Mouse (Mus musculus) adrenal gland (tissue): Measurements from ENCODE around the gene Usp54.
"Not testable (repeated sequence)": the region's sequence is repeated elsewhere in the genome, so short reads cannot be mapped to it uniquely, and the experiment has no call there.

Experiments used
- intact Hi-C: fragments of 180-260 bp; cut with DNase I; formaldehyde crosslinking; loops from one replicate; pipeline ENCODE4 v1.15.1; 2025

The Usp54 gene

DNA sequence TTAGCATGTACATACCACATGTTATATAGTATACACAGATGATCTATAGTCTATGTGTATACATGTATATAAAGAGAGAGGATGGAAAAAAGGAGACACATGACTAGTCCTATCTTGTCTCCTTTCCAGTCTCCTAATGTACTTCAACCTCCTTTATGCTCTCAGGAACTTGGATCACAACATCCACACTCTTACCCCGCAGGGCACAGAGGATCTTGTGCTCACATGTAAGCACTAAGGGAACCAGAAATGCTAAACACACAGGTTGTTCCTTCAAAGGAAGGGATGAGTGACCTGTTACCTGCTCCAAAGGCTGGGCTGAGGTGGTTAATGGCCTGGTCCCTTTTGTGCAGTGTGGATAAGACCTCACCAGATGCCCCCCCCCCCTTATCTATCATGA is 28.0 kb downstream of the Usp54 start:
- intact Hi-C loops = no loop called here

DNA sequence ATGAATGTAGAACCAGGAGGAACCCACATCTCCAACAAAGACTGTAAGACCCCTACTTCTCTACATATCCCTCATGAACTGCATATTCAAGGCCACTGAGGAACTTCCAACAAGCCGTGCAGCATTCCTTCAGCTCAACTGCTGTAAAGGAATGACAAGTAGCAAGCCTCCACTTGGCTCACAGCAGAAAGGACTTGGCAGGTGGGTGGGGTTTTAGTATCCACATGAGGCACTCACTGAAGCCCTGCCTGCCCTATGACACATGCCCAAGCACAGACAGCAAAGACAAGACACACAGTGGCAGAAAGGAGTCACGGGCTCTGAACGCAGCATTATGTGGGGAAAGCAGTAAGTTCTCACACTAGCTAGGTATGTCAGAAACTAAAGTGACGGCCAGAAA is 30.7 kb downstream of the Usp54 start:
- intact Hi-C loops = no loop called here

DNA sequence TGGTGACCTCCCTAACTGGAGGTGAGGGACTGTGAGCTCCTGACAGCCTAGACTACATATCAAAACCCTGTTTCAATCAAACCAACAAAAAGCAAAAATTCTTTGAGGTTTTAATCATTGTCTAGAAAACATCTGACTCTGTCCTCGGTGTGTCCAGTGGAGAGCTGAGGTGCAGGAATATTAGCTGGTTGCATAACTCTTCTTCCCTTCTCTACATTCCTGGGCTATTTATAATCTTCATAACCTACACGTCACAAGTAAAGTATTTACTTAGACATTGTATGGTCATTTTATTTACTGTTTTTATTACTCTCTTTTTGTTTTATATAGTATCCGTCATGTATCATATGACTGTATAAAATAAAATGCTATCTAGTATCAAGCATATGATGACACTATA is 31.3 kb downstream of the Usp54 start:
- intact Hi-C loops = no loop called here

- intact Hi-C loops = no loop called here
Observed at GRCm38 (mm10) chr14:20607396-20608126, 33.3 kb downstream of the Usp54 start.

- intact Hi-C loops = no loop called here
Observed at GRCm38 (mm10) chr14:20601287-20601686, 39.6 kb downstream of the Usp54 start.

GRCm38 (mm10) chr14:20600203-20600602 is 40.7 kb downstream of the Usp54 start:
- intact Hi-C loops = no loop called here

GRCm38 (mm10) chr14:20599542-20599941 is 41.3 kb downstream of the Usp54 start:
- intact Hi-C loops = no loop called here

DNA sequence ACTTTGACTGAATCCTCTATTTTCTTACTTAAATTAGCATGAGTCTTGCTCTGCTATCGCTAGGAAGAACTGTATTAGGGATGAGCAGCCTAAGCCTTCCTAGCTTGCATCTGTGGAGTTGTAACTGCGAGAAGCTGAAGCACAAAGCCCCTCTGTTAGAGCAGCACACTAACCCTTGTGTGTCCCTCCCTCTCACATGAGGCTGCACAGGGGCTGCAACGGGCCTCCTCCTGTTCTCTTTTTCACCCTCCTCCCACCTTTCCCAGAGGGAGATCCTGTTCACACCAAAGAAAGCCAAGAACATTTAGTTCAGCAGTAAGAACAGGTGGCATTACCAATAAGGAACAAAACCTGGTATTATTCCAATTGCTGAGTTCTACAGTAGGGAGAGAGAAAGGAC is 45.1 kb downstream of the Usp54 start:
- intact Hi-C loops = no loop called here

DNA sequence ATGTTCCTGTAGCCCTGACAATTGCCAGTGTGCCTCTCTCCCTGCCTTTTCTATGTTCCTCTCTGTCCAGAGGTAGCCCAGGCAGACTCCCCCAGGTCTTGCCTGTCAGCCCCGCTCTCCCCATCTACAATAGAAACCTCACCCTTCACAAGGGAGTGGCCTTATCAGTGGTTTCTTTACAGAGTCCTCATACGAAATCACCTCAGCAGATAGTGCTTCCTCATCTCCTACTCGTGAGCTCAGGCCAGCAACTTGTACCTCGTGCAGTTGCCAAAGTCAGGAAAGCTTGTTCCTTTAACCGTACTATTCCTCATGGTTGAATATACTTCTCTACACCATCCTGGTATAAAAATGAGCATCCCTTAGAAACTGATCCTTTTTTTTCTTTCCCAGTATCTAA is 53.4 kb downstream of the Usp54 start:
- intact Hi-C loops = no loop called here

GRCm38 (mm10) chr14:20578822-20579407 is 61.9 kb downstream of the Usp54 start:
- intact Hi-C loops = no loop called here

- intact Hi-C loops = loop anchor here (1.0 kb wide), 1 partner anchor 85 kb away; no protein-coding TSS in a partner anchor
Observed at GRCm38 (mm10) chr14:20576179-20576578, 64.7 kb downstream of the Usp54 start.

- intact Hi-C loops = not testable (repeated sequence)
Observed at GRCm38 (mm10) chr14:20573196-20573595, 67.7 kb downstream of the Usp54 start.

DNA sequence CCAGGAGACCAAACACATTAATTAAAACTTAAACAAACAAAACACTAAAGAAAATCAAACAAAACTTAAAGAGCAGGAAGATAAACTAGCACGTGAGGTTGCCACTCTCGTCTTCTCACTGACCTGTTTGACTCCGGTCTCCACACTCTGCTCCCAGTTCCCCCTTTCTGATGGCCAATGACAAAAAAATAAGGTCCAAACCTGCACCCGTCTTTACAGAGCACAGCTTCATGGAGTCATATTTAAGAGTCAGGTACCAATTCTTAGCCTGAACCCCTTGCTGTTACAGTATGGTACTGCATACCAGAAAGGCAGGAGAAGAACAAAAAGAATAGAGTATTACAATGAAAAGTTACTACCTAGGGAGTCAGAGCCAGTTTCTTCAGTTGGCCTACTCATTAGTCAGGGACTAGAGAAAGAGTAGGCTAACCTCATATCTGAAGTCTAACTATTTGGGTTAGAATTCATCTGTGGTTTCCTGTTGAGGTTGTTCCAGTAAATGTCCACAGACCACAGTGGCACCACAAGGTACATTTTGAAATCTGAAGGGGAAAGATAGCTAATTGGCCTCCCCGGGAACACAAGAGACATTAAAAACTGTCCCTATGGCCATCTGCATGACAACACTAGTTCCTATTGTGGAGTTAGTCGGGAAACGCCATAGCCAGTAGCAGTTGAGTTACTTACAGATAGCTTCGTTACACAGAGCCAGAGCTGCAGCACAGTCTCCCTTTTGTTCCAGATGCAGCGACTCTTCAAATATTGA is 75.4 kb downstream of the Usp54 start:
- intact Hi-C loops = no loop called here

DNA sequence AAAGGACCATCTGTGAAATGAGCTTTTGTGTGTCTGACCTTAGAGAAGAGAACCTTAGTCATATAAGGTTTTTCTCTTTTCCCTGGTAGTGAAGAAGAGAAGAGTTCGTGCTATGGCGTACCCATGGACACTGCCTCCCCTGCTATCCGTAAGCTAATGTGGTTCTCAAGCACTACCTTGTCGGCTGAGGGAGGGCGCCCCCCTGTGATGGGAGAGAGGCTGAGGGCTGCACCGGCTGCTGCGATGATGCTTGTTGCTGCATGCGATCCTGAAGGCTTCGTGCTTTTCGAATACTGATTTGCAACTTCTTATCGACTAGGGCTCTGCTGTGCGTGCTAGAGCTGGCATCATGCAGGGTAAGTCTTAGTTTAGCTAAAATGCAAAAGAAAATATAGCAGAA is 76.2 kb downstream of the Usp54 start:
- intact Hi-C loops = no loop called here

DNA sequence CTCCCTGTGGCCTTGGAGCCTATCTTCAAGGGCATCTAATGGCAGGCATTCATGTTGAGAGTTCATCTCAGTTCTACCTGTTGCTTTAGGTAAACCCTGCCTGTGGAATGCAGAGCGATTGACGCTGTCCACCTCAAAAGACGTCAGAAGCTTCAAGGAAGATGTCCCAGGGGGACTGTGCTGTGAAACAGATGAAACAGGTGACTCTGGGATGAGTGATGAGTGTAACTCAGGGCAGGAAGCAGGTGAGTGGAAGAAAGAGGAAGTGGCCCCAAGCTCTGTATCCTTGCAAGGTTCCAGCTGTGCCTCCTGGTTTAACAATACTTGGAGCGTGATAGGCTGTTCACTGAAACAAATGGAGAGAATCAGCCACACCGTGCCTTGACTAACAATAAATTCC is 79.0 kb downstream of the Usp54 start:
- intact Hi-C loops = no loop called here

- intact Hi-C loops = no loop called here
Observed at GRCm38 (mm10) chr14:20550136-20550535, 90.7 kb downstream of the Usp54 start.

DNA sequence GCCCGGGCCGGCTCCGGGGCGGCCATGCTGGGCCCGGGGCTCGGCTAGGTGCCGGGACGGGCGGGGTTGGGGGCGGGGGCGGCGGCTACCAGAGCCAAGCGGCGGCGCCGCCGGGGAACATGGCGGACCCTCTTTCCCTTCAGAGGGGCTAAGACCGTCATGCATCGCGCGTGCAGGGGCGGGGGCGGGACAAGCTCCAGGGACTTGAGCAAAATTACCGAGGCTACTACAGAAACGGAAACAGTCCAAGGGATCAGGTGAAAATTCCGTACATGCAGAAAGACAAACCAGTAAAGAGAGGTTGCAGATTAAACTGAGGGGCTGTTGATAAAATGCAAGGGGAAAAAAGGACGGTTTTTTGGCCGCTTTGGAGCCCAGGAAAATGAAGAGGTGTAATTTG is 94.4 kb downstream of the Usp54 start, which contains the start of gene Ppp3cb:
Ppp3cb (minus strand) TSS at position 159 of the 400 bp plus-strand sequence.
- intact Hi-C loops = no loop called here

DNA sequence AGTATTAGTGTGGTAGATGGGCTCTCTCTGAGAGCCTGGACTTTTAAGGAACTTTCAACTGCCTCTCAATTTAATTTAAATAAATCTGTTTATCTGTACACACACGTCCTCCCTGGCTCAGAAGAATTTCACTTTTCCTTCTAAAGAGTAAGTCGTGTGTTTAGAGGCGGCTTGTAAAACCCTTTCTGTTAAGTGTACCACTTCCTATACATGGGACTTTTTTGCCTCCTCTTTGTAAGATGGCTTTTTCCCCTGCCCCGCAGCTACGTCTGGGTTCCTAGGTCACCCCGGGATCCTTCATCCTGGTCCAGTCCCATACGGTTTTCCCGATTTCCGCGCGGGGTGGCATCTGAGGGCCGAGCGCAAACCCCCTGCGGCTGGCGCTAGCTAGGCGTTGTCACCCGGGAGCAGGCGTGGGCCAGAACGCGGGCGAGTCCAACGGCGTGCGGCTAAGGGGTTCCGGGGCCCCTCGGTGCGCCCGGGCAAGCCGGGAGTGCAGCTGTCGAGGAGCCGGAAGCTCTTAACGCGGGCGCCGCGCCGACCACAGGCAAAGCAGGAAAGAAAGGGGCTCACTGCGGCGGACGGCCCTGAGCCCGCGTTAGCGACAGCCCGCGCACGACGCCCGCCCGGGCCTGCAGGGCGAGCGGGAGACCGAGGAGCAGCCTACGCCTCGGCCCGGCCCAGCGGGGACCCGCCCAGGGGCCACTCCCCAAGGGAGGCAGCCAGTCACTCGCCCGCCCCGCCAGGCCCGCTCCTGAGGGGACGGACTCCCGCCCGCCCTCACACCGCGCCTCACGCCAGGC is 95.1 kb downstream of the Usp54 start:
- intact Hi-C loops = no loop called here

DNA sequence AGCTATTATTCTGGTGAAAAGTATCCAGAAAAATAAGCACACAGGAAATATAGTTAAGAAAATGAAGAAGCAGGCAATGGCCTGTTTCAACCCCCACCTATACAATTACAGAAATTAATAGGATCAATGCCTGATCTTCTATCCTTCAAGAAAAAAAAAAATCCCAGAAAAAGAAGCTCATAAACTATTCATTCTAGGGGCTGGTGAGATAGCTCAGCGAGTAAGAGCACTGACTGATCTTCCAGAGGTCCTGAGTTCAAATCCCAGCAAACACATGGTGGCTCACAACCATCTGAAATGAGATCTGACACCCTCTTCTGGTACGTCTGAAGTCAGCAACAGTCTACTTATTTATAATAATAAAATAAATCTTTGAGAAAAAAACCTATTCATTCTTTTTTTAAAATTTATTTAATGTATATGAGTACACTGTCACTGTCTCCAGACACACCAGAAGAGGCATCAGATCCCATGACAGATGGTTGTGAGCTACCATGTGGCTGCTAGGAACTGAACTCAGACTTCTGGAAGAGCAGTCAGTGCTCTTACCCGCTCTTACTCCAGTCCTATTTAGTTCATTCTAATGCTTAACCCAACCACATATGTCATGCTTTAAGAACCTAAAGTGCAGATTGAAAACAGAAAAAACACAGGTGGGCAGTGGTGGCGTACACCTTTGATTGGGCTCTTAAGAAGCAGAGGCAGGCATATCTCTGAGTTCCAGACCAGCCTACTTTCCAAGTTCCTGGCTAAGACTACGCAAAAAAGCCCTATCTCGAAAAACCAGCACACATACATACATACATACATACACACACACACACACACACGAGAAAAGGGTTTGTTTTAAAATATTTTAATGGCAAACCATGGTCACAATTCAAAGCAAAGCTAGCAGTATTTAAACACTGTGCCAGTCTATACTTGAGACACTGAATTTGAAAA is 96.1 kb downstream of the Usp54 start:
- intact Hi-C loops = no loop called here

- intact Hi-C loops = no loop called here
Observed at GRCm38 (mm10) chr14:20529643-20530042, 111.2 kb downstream of the Usp54 start.
